Mouse (Mus musculus): ENCODE data around the gene Ech1. TPM values are rescaled to one million over a fixed set of nuclear protein-coding genes. Genes with fewer than 3 reads are reported as not detected.

The Ech1 gene
- polyA plus RNA-seq, 1 experiment from 2014 or later = 78.1 TPM

DNA sequence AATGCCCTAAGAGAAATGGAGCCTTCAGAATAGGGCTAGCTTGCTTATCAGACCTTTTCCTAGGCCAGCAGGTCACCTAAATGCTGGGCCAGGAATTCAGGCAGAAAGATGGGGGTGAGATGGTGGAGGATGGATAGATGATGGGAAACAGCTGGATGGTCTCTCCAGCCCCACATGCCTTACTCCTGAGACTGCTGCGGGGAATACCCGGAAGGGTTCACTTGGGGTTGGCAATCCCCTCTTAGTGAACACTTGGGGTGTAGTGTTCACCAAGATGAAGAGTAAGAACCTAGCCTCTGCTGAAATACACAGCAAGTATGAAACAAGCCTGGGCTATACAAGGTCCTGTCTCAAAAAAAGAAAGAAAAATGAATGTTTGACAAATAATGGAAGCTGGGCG is 35.8 kb upstream of the Ech1 start:
- Histone ChIP-seq H3K9me3 (ENCODE audit: control insufficient read depth, low read length) (no peaks in the 10 kb centered on the region), H3K4me3 (replicated peaks; ENCODE audit: low read depth, low read length) (no peak overlapping the region), H3K27ac (replicated peaks; ENCODE audit: low read depth, low read length) (no peak overlapping the region), H3K36me3 (ENCODE audit: control insufficient read depth, insufficient read depth, low read length) (peaks cover 25% of the 10 kb centered on the region; the same call in 1 of the 2 replicates), H3K27me3 (ENCODE audit: control insufficient read depth, insufficient read depth, low read length) (no peaks in the 10 kb centered on the region), H3K4me1 (ENCODE audit: control insufficient read depth, insufficient read depth, low read length) (no peaks in the 10 kb centered on the region), H3K4me2 (ENCODE audit: low read length) (no peak overlapping the region), H3K9ac (replicated peaks; ENCODE audit: low read length) (no peak overlapping the region)
- DNase-seq = no peak
- WGBS = 88% methylated on average over 3 of the region's 3 CpGs
- ATAC-seq (ENCODE audit: low FRiP score, low TSS enrichment) = no peak

GRCm38 (mm10) chr7:28790066-28790806 is 34.8 kb upstream of the Ech1 start:
- Histone ChIP-seq H3K4me1 (ENCODE audit: control insufficient read depth, insufficient read depth, low read length) (no peaks in the 10 kb centered on the region), H3K27ac (replicated peaks; ENCODE audit: low read depth, low read length) (no peak overlapping the region), H3K4me3 (replicated peaks; ENCODE audit: low read depth, low read length) (no peak overlapping the region), H3K36me3 (ENCODE audit: control insufficient read depth, insufficient read depth, low read length) (peaks cover 18% of the 10 kb centered on the region; the same call in 1 of the 2 replicates), H3K9me3 (ENCODE audit: control insufficient read depth, low read length) (no peaks in the 10 kb centered on the region), H3K9ac (replicated peaks; ENCODE audit: low read length) (no peak overlapping the region), H3K27me3 (ENCODE audit: control insufficient read depth, insufficient read depth, low read length) (no peaks in the 10 kb centered on the region), H3K4me2 (ENCODE audit: low read length) (no peak overlapping the region)
- DNase-seq (peak; percentile 38), ATAC-seq (ENCODE audit: low FRiP score, low TSS enrichment) (no peak)
- WGBS = 52% methylated on average over 8 of the region's 8 CpGs

DNA sequence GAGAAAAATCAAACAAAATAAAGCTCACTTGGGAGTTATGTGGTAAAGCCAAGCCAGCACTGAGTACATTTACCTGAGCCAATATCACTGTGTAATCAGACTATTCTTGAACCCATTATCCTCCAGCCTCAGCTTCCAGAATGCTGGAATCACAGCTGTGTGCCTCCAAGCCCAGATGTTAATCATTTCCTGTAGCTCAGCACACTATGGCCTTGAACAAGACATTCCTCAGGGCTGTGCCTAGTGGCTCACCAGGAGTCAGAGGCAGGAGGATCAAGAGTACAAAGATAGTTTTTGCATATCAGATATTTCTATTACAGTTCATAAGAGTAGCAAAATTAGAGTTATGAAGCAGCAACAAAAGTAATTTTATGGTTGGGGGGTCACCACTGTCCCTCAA is 33.3 kb upstream of the Ech1 start:
- Histone ChIP-seq H3K27ac (replicated peaks; ENCODE audit: low read depth, low read length) (no peak overlapping the region), H3K4me3 (replicated peaks; ENCODE audit: low read depth, low read length) (no peak overlapping the region), H3K27me3 (ENCODE audit: control insufficient read depth, insufficient read depth, low read length) (no peaks in the 10 kb centered on the region), H3K4me2 (ENCODE audit: low read length) (no peak overlapping the region), H3K4me1 (ENCODE audit: control insufficient read depth, insufficient read depth, low read length) (no peaks in the 10 kb centered on the region), H3K9me3 (ENCODE audit: control insufficient read depth, low read length) (no peaks in the 10 kb centered on the region), H3K9ac (replicated peaks; ENCODE audit: low read length) (no peak overlapping the region), H3K36me3 (ENCODE audit: control insufficient read depth, insufficient read depth, low read length) (peaks cover 8% of the 10 kb centered on the region; the same call in 1 of the 2 replicates)
- ATAC-seq (ENCODE audit: low FRiP score, low TSS enrichment) (no peak), DNase-seq (no peak)

GRCm38 (mm10) chr7:28792391-28793185 is 32.4 kb upstream of the Ech1 start:
- Histone ChIP-seq H3K4me1 (ENCODE audit: control insufficient read depth, insufficient read depth, low read length) (no peaks in the 10 kb centered on the region), H3K4me2 (ENCODE audit: low read length) (no peak overlapping the region), H3K27ac (replicated peaks; ENCODE audit: low read depth, low read length) (no peak overlapping the region), H3K27me3 (ENCODE audit: control insufficient read depth, insufficient read depth, low read length) (no peaks in the 10 kb centered on the region), H3K4me3 (replicated peaks; ENCODE audit: low read depth, low read length) (no peak overlapping the region), H3K9me3 (ENCODE audit: control insufficient read depth, low read length) (no peaks in the 10 kb centered on the region), H3K36me3 (ENCODE audit: control insufficient read depth, insufficient read depth, low read length) (peaks cover 5% of the 10 kb centered on the region; the same call in 1 of the 2 replicates), H3K9ac (replicated peaks; ENCODE audit: low read length) (no peak overlapping the region)
- WGBS = 88% methylated on average over 12 of the region's 14 CpGs
- ATAC-seq (ENCODE audit: low FRiP score, low TSS enrichment) = no peak
- DNase-seq = no peak

DNA sequence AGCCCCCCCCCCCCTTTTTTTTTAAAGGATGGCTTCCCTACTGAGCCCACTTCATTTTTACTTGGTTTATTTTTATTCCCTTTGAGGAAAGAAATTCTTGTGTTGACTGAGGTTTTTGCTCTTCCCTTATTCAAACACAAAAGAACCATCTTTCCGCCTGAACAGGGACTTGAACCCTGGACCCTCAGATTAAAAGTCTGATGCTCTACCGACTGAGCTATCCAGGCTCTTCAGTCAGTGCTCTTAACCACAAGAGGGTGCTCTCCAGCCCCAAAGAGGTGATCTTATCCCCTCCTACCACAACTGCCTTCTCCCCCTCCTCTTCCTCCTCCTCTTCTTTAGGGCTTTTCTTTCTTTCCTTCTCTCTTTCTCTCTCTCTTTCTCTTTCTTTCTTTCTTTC is 31.2 kb upstream of the Ech1 start:
- H3K4me2 ChIP-seq (ENCODE audit: low read length) = no peak overlapping the region
- H3K36me3 ChIP-seq (ENCODE audit: control insufficient read depth, insufficient read depth, low read length) = no peaks in the 10 kb centered on the region
- no peaks in the 10 kb centered on the region for H3K9me3 ChIP-seq (ENCODE audit: control insufficient read depth, low read length)
- H3K27ac ChIP-seq (replicated peaks; ENCODE audit: low read depth, low read length) = no peak overlapping the region
- no peaks in the 10 kb centered on the region for H3K27me3 ChIP-seq (ENCODE audit: control insufficient read depth, insufficient read depth, low read length)
- DNase-seq (no peak), ATAC-seq (ENCODE audit: low FRiP score, low TSS enrichment) (no peak)
- no peak overlapping the region for H3K4me3 ChIP-seq (replicated peaks; ENCODE audit: low read depth, low read length)
- no peaks in the 10 kb centered on the region for H3K4me1 ChIP-seq (ENCODE audit: control insufficient read depth, insufficient read depth, low read length)
- H3K9ac ChIP-seq (replicated peaks; ENCODE audit: low read length) = no peak overlapping the region
- 29% methylated on average over 2 of the region's 2 CpGs for WGBS

DNA sequence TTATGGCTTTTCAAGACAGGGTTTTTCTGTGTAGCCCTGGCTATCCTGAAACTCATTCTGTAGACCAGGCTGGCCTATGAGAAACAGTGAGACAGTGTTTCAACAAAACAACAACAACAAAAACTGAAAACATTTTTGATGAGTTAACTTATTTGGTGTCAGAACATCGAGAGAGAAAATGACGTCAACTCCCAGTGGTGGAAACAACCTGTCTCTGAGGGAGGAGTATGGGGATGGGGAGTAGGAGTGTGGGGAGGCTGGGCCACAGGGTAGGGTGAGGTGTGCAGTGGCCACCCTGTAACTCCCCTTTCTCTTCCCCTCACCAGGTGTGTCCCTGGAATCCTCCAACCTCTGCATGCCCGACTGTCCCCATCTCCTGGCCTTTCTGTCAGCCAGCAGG is 30.5 kb upstream of the Ech1 start:
- H3K27ac ChIP-seq (replicated peaks; ENCODE audit: low read depth, low read length) = no peak overlapping the region
- H3K9ac ChIP-seq (replicated peaks; ENCODE audit: low read length) = no peak overlapping the region
- H3K36me3 ChIP-seq (ENCODE audit: control insufficient read depth, insufficient read depth, low read length) = no peaks in the 10 kb centered on the region
- H3K9me3 ChIP-seq (ENCODE audit: control insufficient read depth, low read length) = no peaks in the 10 kb centered on the region
- no peak for ATAC-seq (ENCODE audit: low FRiP score, low TSS enrichment)
- no peak overlapping the region for H3K4me2 ChIP-seq (ENCODE audit: low read length)
- H3K27me3 ChIP-seq (ENCODE audit: control insufficient read depth, insufficient read depth, low read length) = no peaks in the 10 kb centered on the region
- 85% methylated on average over 3 of the region's 3 CpGs for WGBS
- no peaks in the 10 kb centered on the region for H3K4me1 ChIP-seq (ENCODE audit: control insufficient read depth, insufficient read depth, low read length)
- no peak overlapping the region for H3K4me3 ChIP-seq (replicated peaks; ENCODE audit: low read depth, low read length)
- no peak for DNase-seq

DNA sequence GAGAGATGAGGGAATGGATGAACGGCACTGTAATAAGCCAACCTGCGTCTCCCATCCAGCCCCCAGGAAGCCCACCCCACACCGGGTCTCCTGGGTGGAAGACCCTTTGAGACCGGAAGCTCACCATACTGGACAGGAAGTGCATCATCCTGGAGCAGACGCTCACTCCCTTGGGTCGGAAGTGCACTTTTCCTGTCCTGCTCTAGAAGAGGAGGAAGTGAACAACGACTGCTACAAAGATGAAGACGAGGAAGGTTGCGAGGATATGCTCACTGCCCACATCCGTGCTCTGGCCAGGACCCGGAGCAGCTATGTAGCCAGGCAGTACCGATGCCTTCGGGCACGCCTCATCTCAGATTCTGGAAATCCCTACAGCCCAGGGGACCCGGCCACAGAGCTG is 29.2 kb upstream of the Ech1 start:
- H3K27ac ChIP-seq (replicated peaks; ENCODE audit: low read depth, low read length) = no peak overlapping the region
- no peaks in the 10 kb centered on the region for H3K9me3 ChIP-seq (ENCODE audit: control insufficient read depth, low read length)
- no peaks in the 10 kb centered on the region for H3K27me3 ChIP-seq (ENCODE audit: control insufficient read depth, insufficient read depth, low read length)
- whole genome bisulfite sequencing = 86% methylated on average over 15 of the region's 15 CpGs
- no peak overlapping the region for H3K9ac ChIP-seq (replicated peaks; ENCODE audit: low read length)
- no peaks in the 10 kb centered on the region for H3K4me1 ChIP-seq (ENCODE audit: control insufficient read depth, insufficient read depth, low read length)
- ATAC-seq (ENCODE audit: low FRiP score, low TSS enrichment) (no peak), DNase-seq (no peak)
- H3K4me2 ChIP-seq (ENCODE audit: low read length) = no peak overlapping the region
- H3K4me3 ChIP-seq (replicated peaks; ENCODE audit: low read depth, low read length) = no peak overlapping the region
- no peaks in the 10 kb centered on the region for H3K36me3 ChIP-seq (ENCODE audit: control insufficient read depth, insufficient read depth, low read length)

DNA sequence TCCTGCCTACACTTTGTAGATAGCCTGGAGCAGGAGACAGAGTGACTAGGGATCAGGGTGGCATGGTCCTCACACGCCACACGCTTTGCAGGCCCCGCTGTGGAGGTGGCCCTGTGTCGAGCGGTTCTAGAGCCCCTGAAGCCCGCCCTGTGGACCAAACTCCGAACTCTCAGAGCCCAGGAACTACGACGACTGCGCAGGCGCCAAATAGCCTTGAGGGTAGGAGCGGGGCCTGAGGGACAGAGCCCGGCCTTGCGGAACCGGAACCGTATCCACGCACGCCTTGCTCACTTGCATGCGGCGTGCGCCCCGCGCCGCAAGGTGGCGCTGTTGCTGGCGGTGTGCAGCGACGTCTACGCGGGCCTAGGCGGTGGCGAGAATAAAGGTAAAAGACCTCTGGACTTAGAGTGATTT is 28.4 kb upstream of the Ech1 start:
- peak overlapping the region; percentile 14; the same call in 1 of the 2 replicates for H3K9ac ChIP-seq (replicated peaks; ENCODE audit: low read length)
- H3K4me3 ChIP-seq (replicated peaks; ENCODE audit: low read depth, low read length) = 0 out of 2 replicates have a peak overlapping the region, but pooled peaks have one; percentile 12
- no peaks in the 10 kb centered on the region for H3K9me3 ChIP-seq (ENCODE audit: control insufficient read depth, low read length)
- no peaks in the 10 kb centered on the region for H3K36me3 ChIP-seq (ENCODE audit: control insufficient read depth, insufficient read depth, low read length)
- H3K27ac ChIP-seq (replicated peaks; ENCODE audit: low read depth, low read length) = no peak overlapping the region
- WGBS = 14% methylated on average over 32 of the region's 32 CpGs
- no peaks in the 10 kb centered on the region for H3K4me1 ChIP-seq (ENCODE audit: control insufficient read depth, insufficient read depth, low read length)
- ATAC-seq (ENCODE audit: low FRiP score, low TSS enrichment) (peak; percentile 64), DNase-seq (peak; percentile 84)
- peak overlapping the region; percentile 45 for H3K4me2 ChIP-seq (ENCODE audit: low read length)
- no peaks in the 10 kb centered on the region for H3K27me3 ChIP-seq (ENCODE audit: control insufficient read depth, insufficient read depth, low read length)

- Histone ChIP-seq H3K36me3 (ENCODE audit: control insufficient read depth, insufficient read depth, low read length) (no peaks in the 10 kb centered on the region), H3K9ac (replicated peaks; ENCODE audit: low read length) (no peak overlapping the region), H3K27me3 (ENCODE audit: control insufficient read depth, insufficient read depth, low read length) (no peaks in the 10 kb centered on the region), H3K9me3 (ENCODE audit: control insufficient read depth, low read length) (no peaks in the 10 kb centered on the region), H3K4me2 (ENCODE audit: low read length) (no peak overlapping the region), H3K27ac (replicated peaks; ENCODE audit: low read depth, low read length) (no peak overlapping the region), H3K4me1 (ENCODE audit: control insufficient read depth, insufficient read depth, low read length) (no peaks in the 10 kb centered on the region), H3K4me3 (replicated peaks; ENCODE audit: low read depth, low read length) (no peak overlapping the region)
- no peak for ATAC-seq (ENCODE audit: low FRiP score, low TSS enrichment)
- no peak for DNase-seq
- 95% methylated on average over 9 of the region's 9 CpGs for WGBS
Measured at GRCm38 (mm10) chr7:28799994-28800393, 25.0 kb upstream of the Ech1 start.

Measured in midbrain, embryonic 14.5 days (tissue).